Mouse (Mus musculus) heart, embryonic 14.5 days (tissue): Measurements from ENCODE around the gene Dglucy. TPM values are rescaled to one million over a fixed set of nuclear protein-coding genes. Genes with fewer than 3 reads are reported as not detected.

Experiments used
- ATAC-seq: fragments of 200-750 bp; cut with Nextera tagmentation; 2 replicates; pipeline ENCODE4 v1.8.0; 2017; ENCODE audit warnings: low read depth, moderate TSS enrichment; ENCODE audit not compliant: insufficient number of reproducible peaks, insufficient read depth, low FRiP score
- H3K27ac ChIP-seq, 2 experiments: fragments of 200-500 bp in 1 of 2; fragments of 300-500 bp in 1 of 2; sonication (generic) in 1 of 2; replicated peaks in 1 of 2; 2 replicates each; pipeline ENCODE4 v1.5.1; 2012 to 2014; ENCODE audit warnings: low read depth in 2 of 2, low read length in 2 of 2, control low read depth in 1 of 2, mild to moderate bottlenecking in 1 of 2, mixed read lengths in 1 of 2; ENCODE audit not compliant: control insufficient read depth in 1 of 2, insufficient read depth in 1 of 2
- H3K27me3 ChIP-seq: fragments of 300-500 bp; sonication (generic); 2 replicates; pipeline ENCODE4 v1.6.1; 2014; ENCODE audit warnings: mild to moderate bottlenecking, low read length, control low read depth; ENCODE audit not compliant: control insufficient read depth, insufficient read depth
- H3K36me3 ChIP-seq: fragments of 300-500 bp; sonication (generic); 2 replicates; pipeline ENCODE4 v1.6.1; 2014; ENCODE audit warnings: mild to moderate bottlenecking, control low read depth, low read length, mixed read lengths; ENCODE audit not compliant: control insufficient read depth, insufficient read depth
- H3K4me1 ChIP-seq, 2 experiments: fragments of 200-500 bp in 1 of 2; fragments of 300-500 bp in 1 of 2; sonication (generic) in 1 of 2; 2 replicates each; pipeline ENCODE4 v1.6.1; 2012 to 2014; ENCODE audit warnings: low read length in 2 of 2, control low read depth in 1 of 2, mixed read lengths in 1 of 2; ENCODE audit not compliant: control insufficient read depth in 2 of 2, insufficient read depth in 2 of 2
- H3K4me2 ChIP-seq: fragments of 300-500 bp; sonication (generic); 2 replicates; pipeline ENCODE4 v1.6.1; 2014; ENCODE audit warnings: mild to moderate bottlenecking, low read length
- H3K4me3 ChIP-seq, 2 experiments: fragments of 200-500 bp in 1 of 2; fragments of 300-500 bp in 1 of 2; sonication (generic) in 1 of 2; 2 replicates each; pipeline ENCODE4 v1.5.1; 2012 to 2014; ENCODE audit warnings: low read length in 2 of 2, mild to moderate bottlenecking in 2 of 2, control low read depth in 1 of 2, low read depth in 1 of 2, moderate library complexity in 1 of 2; ENCODE audit not compliant: control insufficient read depth in 1 of 2, insufficient read depth in 1 of 2
- H3K9ac ChIP-seq: fragments of 300-500 bp; sonication (generic); 2 replicates; pipeline ENCODE4 v1.6.1; 2014; ENCODE audit warnings: mild to moderate bottlenecking, low read length
- H3K9me3 ChIP-seq: fragments of 300-500 bp; sonication (generic); 2 replicates; pipeline ENCODE4 v1.6.1; 2016; ENCODE audit warnings: low read length, control low read depth; ENCODE audit not compliant: control insufficient read depth
- WGBS: fragments of 180-500 bp; shearing (Covaris S2); extraction: QIAGEN DNeasy Blood & Tissue Kit; methylation state at CpG from one replicate; pipeline ENCODE4 v1.1.7; 2014; 5-methylcytosine and 5-hydroxymethylcytosine counted together
- polyA plus RNA-seq: library from polyadenylated mRNA; unstranded; fragments of >200 nt; fragmentation: Nextera tagmentation; extraction: Ambion mirVana; gene quantifications from 2 replicates; pipeline ENCODE4 v1.2.1, GENCODE M21; 2014

Dglucy gene
- polyA plus RNA-seq, 1 experiment from 2014 or later: 4.8 TPM

DNA sequence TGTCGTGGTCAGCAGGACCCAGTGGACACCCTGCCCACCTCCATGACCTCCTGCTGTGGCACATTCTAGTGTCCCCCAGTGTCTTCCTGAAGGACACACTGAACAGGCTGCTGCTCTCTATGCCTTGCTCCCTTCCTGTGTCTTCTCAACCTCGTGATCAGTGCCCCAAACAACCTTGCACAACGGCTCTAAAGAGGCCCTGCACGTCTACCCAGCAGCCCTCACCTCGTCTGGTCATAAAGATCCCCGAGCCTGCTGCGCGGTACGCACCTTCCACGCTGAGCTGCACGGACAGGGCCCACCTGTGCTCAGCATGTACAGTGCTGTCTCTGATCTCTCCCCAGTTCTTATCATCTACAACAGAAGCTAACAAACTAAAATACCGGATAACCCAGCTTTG is 167.1 kb downstream of the Dglucy start:
- 87% methylated on average over 12 of the region's 12 CpGs for WGBS
- Histone ChIP-seq H3K4me2 (no peak overlapping the region), H3K27ac (no peak overlapping the region), H3K4me1 (no peaks in the 10 kb centered on the region), H3K9me3 (no peaks in the 10 kb centered on the region), H3K9ac (no peak overlapping the region), H3K36me3 (0 out of 2 replicates have a peak, but pooled peaks cover 6% of the 10 kb centered on the region), H3K27me3 (peaks cover 42% of the 10 kb centered on the region), H3K4me3 (no peak overlapping the region)
- ATAC-seq: no peak

Other genes with a start within 250 kb of the Dglucy start
- gene Rps6ka5, start 52.1 kb upstream of the Dglucy start, polyA plus RNA-seq: 5.6 and 5.8 TPM in 2 replicates
- 4.6 TPM in 2 replicates for gene Gpr68, start 129.1 kb downstream of the Dglucy start, polyA plus RNA-seq
- 2.7 and 3.0 TPM in 2 replicates for gene Ccdc88c, start 250.0 kb downstream of the Dglucy start, polyA plus RNA-seq